Mouse (Mus musculus) fat pad, adult 2 months (tissue): ENCODE measurements at regions not wholly inside any gene's neighbourhood (a gene's known extent, or its start where the extent isn't known, plus 50 kb on each side); places are given as distances from the start of the nearest gene placed in this dataset.

ENCODE experiments used
- DNase-seq: peaks from one replicate; pipeline ENCODE4 v3.0.0-alpha.2; 2011; ENCODE audit warnings: low read depth, low spot score; ENCODE audit errors: extremely low read depth

DNA sequence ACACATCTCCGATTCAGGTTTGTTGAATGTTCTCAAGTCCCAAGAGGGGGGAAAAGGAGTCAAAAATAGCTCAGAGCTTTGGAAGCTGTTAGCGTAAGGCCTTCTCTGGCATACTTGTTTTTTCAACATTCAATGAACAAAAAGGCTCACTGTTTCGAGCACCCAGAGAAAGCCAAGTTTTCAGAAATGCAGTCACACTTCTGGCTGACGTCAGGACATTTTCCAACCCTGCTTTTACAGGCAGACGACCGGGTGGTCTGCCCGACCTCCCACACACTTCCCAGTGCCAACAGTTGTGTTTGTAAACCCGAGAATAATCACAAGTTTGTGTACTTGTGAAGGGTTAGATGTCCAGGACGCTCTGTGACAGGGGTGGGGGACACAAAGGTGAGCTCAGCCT, 218.5 kb downstream of the Wdr11 start:
- DNase-seq = no peak

- no peak for DNase-seq
Observed at GRCm38 (mm10) chr7:129810565-129810964, 218.9 kb downstream of the Wdr11 start.

DNA sequence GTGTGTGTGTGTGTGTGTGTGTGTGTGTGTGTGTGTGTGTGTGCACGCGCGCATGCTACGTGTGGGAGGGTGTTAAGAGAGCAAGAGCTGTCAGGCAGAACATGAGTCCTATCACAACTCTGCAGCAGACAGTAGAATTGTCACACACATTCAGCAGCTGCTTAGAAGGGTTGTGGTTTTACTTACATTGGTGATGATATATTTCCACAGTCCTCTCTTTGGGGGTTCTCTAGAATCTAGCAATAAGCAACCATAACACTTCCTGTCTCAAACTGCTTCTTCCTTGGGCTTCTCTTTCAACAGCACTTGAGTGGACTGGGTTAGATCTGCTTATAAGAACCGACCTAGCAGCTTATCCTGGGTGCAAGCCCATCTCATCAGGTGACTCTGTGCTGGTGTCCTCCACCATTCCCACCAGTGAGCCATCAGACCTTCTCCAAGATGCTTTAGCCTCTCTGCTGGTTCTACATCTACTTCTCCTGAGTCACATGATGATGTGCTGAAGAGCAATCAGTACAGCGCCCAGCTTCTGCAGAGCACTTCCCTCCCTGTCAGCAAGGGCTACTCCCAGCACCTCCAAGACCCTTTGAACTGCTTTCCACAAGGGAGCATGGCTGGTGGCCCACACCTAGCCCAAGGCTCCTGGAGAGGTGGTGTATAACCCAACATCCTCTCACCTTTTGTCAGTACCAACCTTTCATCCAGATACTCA, 222.6 kb downstream of the Wdr11 start:
- no peak for DNase-seq

DNA sequence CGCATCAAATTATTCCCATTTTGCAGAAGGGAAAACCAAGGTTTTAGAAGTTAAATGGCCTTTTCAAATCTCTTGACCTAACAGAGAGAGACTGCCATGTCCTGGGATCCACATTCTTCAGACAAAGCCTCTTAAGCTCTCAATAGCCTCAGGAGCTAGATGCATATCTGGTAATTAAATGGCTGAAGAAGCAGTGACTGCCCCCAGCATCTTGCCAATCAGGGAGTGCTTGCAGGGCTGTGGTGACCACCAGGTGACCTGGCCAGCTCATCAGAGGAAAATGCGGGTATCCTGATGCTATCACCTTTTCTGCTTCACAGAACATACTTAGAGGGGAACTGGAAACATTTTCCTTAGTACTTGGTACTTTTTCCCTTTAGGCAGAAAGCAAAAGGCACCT, 227.2 kb downstream of the Wdr11 start:
- DNase-seq = no peak

DNA sequence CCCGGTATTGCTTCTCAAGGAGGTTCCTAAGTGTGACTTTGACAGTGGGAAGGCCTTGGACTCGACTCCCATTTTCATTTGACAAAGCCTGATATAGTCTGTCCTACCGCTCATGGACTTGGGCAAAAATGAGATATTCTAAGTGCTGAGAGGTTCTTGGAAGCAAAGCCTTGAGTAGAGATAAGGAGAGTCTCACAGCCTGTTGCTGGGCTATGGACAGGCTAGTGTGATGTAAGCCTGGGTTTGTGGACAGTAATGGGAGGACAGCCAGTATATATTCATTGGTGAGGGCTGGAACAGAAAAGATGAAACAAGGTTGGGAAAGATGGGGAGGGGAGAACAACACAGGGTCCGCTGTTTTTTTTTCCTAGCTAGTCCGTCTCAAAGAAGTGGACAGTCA, 228.0 kb downstream of the Wdr11 start:
- DNase-seq = no peak

DNA sequence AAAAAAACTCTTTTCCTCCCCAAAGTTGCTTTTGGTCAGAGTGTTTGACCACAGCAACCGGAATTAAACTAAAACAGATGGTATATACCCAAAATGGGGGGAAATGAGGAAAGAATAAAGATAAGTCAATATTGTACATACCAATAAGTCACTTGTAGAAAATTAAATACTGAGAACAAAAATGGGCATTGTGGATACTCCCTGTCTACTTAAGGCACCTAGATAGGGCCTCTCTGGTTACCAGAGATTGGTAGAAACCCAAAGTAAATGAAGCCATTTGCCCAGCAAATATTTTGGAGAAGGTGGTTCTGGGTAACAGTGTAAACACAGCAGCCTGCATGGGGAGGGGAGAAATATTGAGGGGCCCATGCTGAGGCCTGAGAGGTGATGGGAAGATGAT, 237.3 kb downstream of the Wdr11 start:
- no peak for DNase-seq

DNA sequence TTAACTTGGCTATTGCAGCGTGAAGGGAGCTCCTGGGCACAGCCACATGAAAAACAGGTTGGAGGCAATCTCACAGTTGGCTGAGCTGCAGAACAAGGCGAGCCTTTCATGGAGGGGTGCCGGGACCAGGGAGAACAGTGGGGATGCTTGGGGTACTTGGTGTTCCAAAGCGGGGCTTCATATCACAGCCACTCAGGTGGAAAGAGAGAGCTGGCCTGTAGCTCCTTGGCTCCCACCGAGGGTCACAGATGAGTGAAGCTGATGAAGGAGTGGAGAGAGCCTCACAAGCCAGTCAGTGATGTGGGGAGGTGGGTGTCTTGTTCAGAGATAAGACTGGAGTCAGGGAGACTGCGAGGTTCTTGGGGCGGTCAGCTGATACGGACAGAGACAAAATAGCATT, 241.2 kb downstream of the Wdr11 start:
- no peak for DNase-seq

DNA sequence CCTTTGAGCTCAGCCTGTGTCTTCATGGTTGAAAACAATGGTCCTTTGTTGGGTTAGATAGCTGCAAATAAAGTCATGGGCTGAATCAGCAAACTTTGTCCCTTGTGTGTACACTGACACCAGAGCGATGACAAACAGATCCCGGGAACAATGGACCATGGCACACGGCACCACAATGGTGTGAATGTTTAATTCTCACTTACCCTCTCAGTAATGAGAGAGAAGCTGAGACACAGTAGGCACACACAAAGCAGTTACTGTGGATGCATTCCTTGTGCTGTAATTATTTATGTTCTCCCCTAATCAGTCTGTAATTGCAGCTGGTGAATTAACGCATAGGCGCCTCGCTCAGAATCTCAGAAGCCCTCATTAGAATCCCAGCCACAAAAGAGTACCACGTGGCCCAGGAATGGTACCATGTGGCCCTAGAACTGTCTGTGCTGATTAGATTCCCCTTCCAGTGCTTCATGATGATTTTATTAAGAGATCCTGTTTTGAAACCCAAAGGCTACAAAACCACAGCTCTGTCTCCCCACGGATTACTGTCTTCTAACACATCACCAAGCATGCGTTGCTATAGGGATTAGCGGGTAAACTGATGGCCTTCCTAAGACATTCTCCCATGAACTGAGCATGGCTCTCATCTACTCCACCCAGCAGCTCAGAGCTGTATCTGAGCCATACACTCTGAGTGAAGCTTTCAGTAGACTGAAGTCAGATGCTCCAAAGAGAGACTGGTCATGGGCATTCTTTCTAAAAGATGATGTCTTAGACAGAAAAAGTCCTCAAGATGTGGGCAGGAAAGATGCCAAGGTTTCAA, 250.8 kb downstream of the Wdr11 start:
- DNase-seq = no peak

- no peak for DNase-seq
Observed at GRCm38 (mm10) chr7:129847136-129847535, 255.5 kb downstream of the Wdr11 start.

DNA sequence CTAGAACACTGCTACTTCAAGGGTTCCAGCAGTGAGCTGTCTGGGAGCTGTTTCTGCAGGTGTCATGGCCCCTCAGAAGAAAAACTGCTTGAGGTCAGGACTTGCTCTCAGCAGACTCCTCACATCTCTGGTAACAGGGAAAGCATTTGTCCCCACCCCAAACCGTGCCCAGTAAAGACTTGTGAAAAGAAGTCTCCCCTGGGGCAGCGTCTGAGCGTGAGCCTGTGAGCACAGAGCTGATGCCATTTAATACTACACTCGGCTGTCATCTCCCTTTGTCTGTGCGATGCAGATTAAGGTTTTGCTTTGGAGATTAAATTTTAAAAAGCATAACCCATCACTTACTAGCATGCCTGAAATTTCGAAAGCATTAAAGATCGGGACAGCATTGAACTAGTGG, 261.9 kb downstream of the Wdr11 start:
- DNase-seq = no peak

- DNase-seq = no peak
Observed at GRCm38 (mm10) chr7:129854942-129855341, 263.3 kb downstream of the Wdr11 start.

DNA sequence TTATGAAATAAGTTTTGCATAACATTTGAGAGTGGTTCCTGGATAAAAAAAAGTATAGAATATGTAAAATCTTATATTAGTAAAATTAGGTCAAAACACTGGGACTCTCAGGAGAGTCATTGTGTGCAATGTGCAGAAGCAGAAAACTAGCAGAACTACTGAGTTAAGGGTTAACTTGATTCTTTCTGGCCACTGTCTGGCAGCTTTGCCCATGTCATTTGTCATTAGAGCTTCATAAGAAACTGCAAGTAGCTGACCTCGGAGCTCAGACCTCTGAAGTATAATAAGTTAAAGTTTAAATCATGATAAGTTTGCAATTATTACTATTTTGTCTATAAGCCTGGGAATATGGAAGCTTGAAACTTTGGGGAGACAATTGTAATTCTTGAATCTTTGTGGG, 271.3 kb downstream of the Wdr11 start:
- DNase-seq = no peak

- no peak for DNase-seq
Observed at GRCm38 (mm10) chr7:129865536-129865935, 273.9 kb downstream of the Wdr11 start.

DNA sequence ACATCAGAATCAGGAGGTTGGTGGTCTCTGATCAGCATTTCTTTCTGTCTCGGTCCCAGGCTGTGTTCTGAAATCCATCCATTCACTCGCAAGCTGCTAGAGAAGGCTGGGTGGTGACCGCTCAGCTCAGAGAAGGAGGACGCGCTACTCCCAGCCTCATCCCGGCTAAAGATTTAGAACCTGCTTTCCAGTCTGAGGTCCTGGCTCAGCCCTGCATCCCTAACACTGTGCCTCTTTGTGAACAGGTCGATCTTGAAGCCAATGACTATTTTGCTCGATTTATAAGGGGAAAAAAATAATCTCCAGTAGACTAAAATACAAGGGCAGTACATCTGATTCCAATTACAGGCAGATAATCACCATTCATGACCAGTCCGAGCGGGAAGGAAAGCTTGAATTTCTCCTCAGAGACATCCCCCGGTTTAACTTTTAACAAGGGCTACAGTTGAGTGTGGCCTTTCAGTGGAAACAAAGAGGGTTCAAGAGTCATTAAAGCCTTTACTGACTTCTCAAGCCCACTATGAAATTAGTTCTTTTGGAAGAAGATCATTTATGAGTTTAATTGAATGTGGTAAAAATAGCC, 280.6 kb downstream of the Wdr11 start:
- no peak for DNase-seq

DNA sequence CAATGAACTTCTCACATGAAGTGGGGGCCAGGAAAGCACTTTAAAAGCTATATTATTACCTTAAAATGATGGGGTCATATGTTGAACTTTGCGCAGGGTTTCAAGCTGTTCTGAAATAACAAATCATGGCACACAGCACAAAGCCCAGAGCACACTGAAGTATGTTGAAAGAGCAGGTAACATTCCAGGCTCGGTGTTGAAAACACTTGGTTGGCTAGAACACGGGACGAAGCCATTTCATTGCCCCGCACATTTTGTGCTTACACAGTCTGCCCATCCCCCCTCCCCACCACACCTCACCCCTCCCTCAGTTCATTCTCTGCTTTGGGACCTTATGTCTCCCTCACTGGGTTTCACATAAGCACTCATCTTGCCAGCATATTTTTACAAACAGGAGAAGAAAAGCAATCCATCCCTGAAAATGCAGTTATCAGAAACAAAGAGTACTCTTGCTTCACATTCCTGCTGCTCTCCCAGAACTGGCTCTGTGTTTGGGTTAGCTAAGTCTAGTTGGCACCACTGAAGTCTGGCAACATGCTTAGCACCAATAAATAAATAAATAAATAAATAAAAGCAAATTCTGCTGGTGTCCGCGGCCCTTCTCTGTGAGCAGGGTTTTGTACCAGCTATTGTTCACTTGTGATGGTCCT, 284.7 kb downstream of the Wdr11 start:
- DNase-seq = peak; percentile 76

DNA sequence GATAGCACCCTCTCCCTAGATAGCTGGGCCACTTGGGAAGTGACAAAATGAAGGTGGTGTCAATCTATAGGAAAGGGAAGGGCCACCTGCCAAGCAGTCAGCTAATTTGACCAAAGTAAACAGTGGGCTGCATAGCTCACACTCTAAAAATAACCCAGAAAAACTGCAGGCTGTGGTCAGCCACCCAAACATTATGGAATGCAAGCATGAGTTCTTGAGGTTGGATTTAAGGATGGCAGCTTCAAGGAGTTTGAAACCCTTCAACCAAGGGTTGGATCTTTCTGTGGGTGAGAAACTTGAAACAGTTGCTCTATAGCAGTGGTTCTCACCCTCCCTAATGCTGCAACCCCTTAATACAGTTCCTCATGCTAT, 285.2 kb downstream of the Wdr11 start:
- no peak for DNase-seq

- DNase-seq = no peak
Observed at GRCm38 (mm10) chr7:129896291-129896690, 304.6 kb downstream of the Wdr11 start.

DNA sequence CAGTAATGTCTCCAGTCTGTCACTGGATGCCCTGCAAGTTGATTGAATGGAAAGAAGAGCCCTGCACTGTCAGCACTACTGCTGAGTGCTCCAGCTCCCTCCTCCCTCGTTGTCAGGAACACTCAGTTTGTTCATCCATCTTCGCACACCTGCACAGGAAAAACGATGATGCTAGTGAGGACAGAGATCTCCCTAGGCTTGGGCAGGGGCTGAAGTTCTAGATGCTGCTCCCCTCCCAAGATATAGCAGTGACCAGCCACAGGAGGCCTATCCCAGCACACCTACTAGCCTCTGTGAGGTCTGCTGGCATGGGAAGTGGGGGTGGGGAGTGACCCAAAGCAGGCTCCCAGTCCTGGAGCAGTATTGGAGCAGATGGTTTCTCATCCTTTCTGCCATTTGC, 305.8 kb downstream of the Wdr11 start:
- no peak for DNase-seq

DNA sequence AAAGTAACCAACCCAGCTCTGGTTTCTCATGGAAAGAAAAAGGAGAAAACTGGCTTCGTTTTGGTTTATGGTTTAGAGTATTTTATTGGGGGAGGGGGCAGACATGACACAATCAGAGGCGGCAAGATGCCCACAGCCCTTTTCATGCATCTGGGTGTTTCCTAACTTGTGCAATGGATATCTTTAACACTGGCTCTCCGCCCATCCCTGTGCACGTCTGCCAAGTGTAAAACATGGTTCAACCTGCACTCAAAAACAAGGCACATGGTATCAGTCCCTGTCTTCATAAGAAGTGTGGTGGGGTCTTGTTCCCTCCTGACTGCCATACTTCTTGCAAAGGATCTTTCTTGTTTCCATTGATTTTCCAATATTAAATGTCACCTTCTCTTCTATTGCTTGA, 310.6 kb downstream of the Wdr11 start:
- no peak for DNase-seq

DNA sequence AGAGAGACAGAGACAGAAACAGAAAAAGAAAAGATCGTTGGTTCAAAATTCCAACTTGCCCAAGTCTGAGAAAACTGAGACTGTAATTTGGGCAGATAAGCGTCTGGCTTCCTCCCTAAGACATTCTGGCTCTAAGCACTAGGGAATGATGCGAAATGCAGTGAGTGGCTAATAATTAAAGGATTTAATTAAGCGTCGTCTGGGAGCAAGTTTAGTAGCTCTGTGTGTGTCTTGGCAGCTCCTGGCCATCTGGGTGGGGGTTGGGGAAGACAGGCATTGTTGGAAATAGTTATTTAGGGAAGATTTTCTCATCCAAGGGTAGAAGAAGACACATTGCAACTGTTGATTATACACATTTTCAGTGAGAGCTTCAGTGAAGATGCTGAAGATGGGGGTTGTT, 311.5 kb downstream of the Wdr11 start:
- DNase-seq = no peak

- DNase-seq = no peak
Observed at GRCm38 (mm10) chr7:129906131-129906530, 314.5 kb downstream of the Wdr11 start.

GRCm38 (mm10) chr7:129908826-129909225, 317.2 kb downstream of the Wdr11 start:
- DNase-seq = no peak
